10 mouse cellular contexts compared by ENCODE assay signal in genomic region chr19:26746290-26746689, GRCm38 (mm10).
DNase-seq lines count a peak whose midpoint lies in the region; ATAC-seq and TF ChIP-seq lines count a peak whose summit lies in the region.
"Had no signal": no experiment of that assay in that cellular context is flagged by ENCODE, and none has a peak within 500 bp of the region (broad histone marks: within the 10 kb centered on the region; RNA-seq: fewer than 3 reads in every experiment).

No protein-coding gene starts in this region.

- TF ChIP-seq POLR2A in spleen, adult 2 months (IDR thresholded peaks at IDR 0.05; ENCODE audit: low read depth, low read length): no peak

- whole genome bisulfite sequencing in spleen, adult 2 months: 89% methylated on average over 10 of the region's 10 CpGs
- WGBS in hindbrain, embryonic 12.5 days: 94% methylated on average over 10 of the region's 10 CpGs
- WGBS in midbrain, postnatal 0 days: 86% methylated on average over 10 of the region's 10 CpGs
- WGBS in liver, embryonic 11.5 days: 90% methylated on average over 10 of the region's 10 CpGs

- no peak for ATAC-seq in hindbrain, embryonic 12.5 days (ENCODE audit: low FRiP score)
- no peak for ATAC-seq in midbrain, postnatal 0 days (ENCODE audit: low FRiP score)
- no peak for ATAC-seq in liver, embryonic 11.5 days (replicated peaks; ENCODE audit: low FRiP score)
- no peak for ATAC-seq in frontal cortex, adult (ENCODE audit: low TSS enrichment)

- no peak for TF ChIP-seq CTCF in gastrocnemius, adult 2 months (IDR thresholded peaks at IDR 0.05)
- TF ChIP-seq CTCF in spleen, adult 2 months (IDR thresholded peaks at IDR 0.05; ENCODE audit: extremely low read depth, insufficient read depth, insufficient read length, insufficient replicate concordance): no peak
- no peak for TF ChIP-seq CTCF in midbrain, postnatal 0 days (IDR thresholded peaks at IDR 0.05)

- H3K9ac ChIP-seq in hindbrain, embryonic 12.5 days: no peak overlapping the region
- no peak overlapping the region for H3K9ac ChIP-seq in midbrain, postnatal 0 days (replicated peaks; ENCODE audit: low read length, poor library complexity, severe bottlenecking)
- no peak overlapping the region for H3K9ac ChIP-seq in liver, embryonic 11.5 days (ENCODE audit: low read depth, low read length)
- H3K9ac ChIP-seq: liver, embryonic 13.5 days had no signal

- no peaks in the 10 kb centered on the region for H3K36me3 ChIP-seq in spleen, adult 2 months (ENCODE audit: control insufficient read depth, insufficient read depth, low read length)
- H3K36me3 ChIP-seq in hindbrain, embryonic 12.5 days: no peaks in the 10 kb centered on the region
- no peaks in the 10 kb centered on the region for H3K36me3 ChIP-seq in midbrain, postnatal 0 days (ENCODE audit: insufficient read depth, low read length)
- no peaks in the 10 kb centered on the region for H3K36me3 ChIP-seq in liver, embryonic 11.5 days (ENCODE audit: control insufficient read depth, insufficient read depth, low read length)
- H3K36me3 ChIP-seq: liver, embryonic 13.5 days had no signal

- H3K4me3 ChIP-seq in gastrocnemius, adult 2 months: no peak overlapping the region
- H3K4me3 ChIP-seq in spleen, adult 2 months (ENCODE audit: extremely low read depth, insufficient read depth, insufficient read length): no peak overlapping the region
- no peak overlapping the region for H3K4me3 ChIP-seq in hindbrain, embryonic 12.5 days
- no peak overlapping the region for H3K4me3 ChIP-seq in midbrain, postnatal 0 days (ENCODE audit: low read depth, low read length)
- H3K4me3 ChIP-seq in liver, embryonic 11.5 days (ENCODE audit: low read depth, low read length): no peak overlapping the region

- no peak for DNase-seq in gastrocnemius, adult 2 months
- no peak for DNase-seq in gastrocnemius, postnatal 25 days
- DNase-seq in spleen, adult 2 months (ENCODE audit: low read depth in 1 of 2, low spot score in 2 of 2): no peak
- DNase-seq in spleen, postnatal 14 days (ENCODE audit: low spot score in 2 of 2): no peak
- no peak for DNase-seq in midbrain, postnatal 0 days (ENCODE audit: low spot score)
- no peak for DNase-seq in liver, embryonic 11.5 days (ENCODE audit: low spot score)
- DNase-seq: kidney, postnatal 14 days; liver, embryonic 13.5 days had no signal

- no peaks in the 10 kb centered on the region for H3K9me3 ChIP-seq in hindbrain, embryonic 12.5 days (replicated peaks)
- no peaks in the 10 kb centered on the region for H3K9me3 ChIP-seq in midbrain, postnatal 0 days (ENCODE audit: low read length)
- H3K9me3 ChIP-seq in liver, embryonic 11.5 days (ENCODE audit: control insufficient read depth, low read length): no peaks in the 10 kb centered on the region
- H3K9me3 ChIP-seq: liver, embryonic 13.5 days had no signal

- H3K27ac ChIP-seq in gastrocnemius, adult 2 months: peak overlapping the region; percentile 94
- peak overlapping the region; percentile 53; the same call in 1 of the 2 replicates for H3K27ac ChIP-seq in spleen, adult 2 months (ENCODE audit: insufficient read depth, low read length)
- H3K27ac ChIP-seq in hindbrain, embryonic 12.5 days: peak overlapping the region; percentile 97
- peak overlapping the region; percentile 97 for H3K27ac ChIP-seq in midbrain, postnatal 0 days (ENCODE audit: low read depth, low read length)
- H3K27ac ChIP-seq in liver, embryonic 11.5 days (ENCODE audit: low read depth, low read length): no peak overlapping the region
- H3K27ac ChIP-seq: liver, embryonic 13.5 days had no signal

- peaks cover 4% of the 10 kb centered on the region; the same call in 1 of the 2 replicates for H3K4me1 ChIP-seq in spleen, adult 2 months (ENCODE audit: control insufficient read depth, insufficient read depth, insufficient read length)
- peaks cover 15% of the 10 kb centered on the region for H3K4me1 ChIP-seq in hindbrain, embryonic 12.5 days
- H3K4me1 ChIP-seq in midbrain, postnatal 0 days (ENCODE audit: insufficient read depth, low read length): peaks cover 5% of the 10 kb centered on the region; the same call in 1 of the 2 replicates
- peaks cover 4% of the 10 kb centered on the region; the same call in 1 of the 2 replicates for H3K4me1 ChIP-seq in liver, embryonic 11.5 days (replicated peaks; ENCODE audit: control insufficient read depth, insufficient read depth, low read length)

- H3K27me3 ChIP-seq in spleen, adult 2 months (ENCODE audit: control insufficient read depth, insufficient read depth, low read length): no peaks in the 10 kb centered on the region
- no peaks in the 10 kb centered on the region for H3K27me3 ChIP-seq in hindbrain, embryonic 12.5 days
- no peaks in the 10 kb centered on the region for H3K27me3 ChIP-seq in midbrain, postnatal 0 days (ENCODE audit: insufficient read depth, low read length)
- no peaks in the 10 kb centered on the region for H3K27me3 ChIP-seq in liver, embryonic 11.5 days (replicated peaks; ENCODE audit: control insufficient read depth, insufficient read depth, low read length)
- H3K27me3 ChIP-seq: liver, embryonic 13.5 days had no signal

- intact Hi-C loops in gastrocnemius, adult 2 months (cut with DNase I): loop anchor here (5.0 kb wide), 1 partner anchor 681 kb away; the partner anchor contains the start of gene Pum3

- H3K4me2 ChIP-seq in hindbrain, embryonic 12.5 days (replicated peaks): no peak overlapping the region
- no peak overlapping the region for H3K4me2 ChIP-seq in midbrain, postnatal 0 days (ENCODE audit: low read depth, low read length, poor library complexity, severe bottlenecking)
- no peak overlapping the region for H3K4me2 ChIP-seq in liver, embryonic 11.5 days
